Mouse (Mus musculus) kidney, adult 2 months (tissue): ENCODE results near the gene Ddit4.

Experiments used
- CTCF ChIP-seq: fragments of 200-500 bp; conservative IDR thresholded peaks from 2 replicates; pipeline ENCODE4 v1.5.1; 2011; ENCODE audit warnings: low read depth, mild to moderate bottlenecking, control low read depth, low read length, moderate library complexity, mixed read lengths; ENCODE audit not compliant: insufficient read depth, insufficient read length
- POLR2A ChIP-seq: fragments of 200-500 bp; IDR thresholded peaks from one replicate; pipeline ENCODE4 v1.6.1; 2011; ENCODE audit warnings: low read depth, low read length, control low read depth

DNA sequence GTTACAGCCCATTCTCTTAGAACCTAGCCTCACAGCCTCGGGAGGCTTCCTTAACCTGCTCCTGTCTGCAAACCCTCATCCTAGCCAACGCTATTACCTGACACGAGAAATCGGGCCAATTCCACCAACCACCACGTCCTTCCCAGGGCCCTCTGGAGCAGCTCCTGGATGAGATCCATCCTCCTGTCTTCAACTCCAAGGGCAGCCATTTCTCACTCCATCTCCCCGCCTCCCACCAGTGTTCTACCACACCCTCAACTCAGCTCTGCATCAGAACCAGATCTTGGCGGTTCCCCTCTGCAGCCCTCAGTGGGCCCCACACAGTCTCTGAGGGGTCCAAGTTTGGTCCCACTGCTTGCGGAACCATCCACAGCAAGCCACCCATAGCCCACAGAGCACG, 30.2 kb upstream of the Ddit4 start:
- TF ChIP-seq CTCF (no peak), POLR2A (no peak)
